Mouse (Mus musculus): Measurements from ENCODE around the gene Vwf. TPM values are rescaled to one million over a fixed set of nuclear protein-coding genes. Genes with fewer than 3 reads are reported as not detected.

The Vwf gene
- polyA plus RNA-seq, 1 experiment from 2014 or later = 21.4 TPM

DNA sequence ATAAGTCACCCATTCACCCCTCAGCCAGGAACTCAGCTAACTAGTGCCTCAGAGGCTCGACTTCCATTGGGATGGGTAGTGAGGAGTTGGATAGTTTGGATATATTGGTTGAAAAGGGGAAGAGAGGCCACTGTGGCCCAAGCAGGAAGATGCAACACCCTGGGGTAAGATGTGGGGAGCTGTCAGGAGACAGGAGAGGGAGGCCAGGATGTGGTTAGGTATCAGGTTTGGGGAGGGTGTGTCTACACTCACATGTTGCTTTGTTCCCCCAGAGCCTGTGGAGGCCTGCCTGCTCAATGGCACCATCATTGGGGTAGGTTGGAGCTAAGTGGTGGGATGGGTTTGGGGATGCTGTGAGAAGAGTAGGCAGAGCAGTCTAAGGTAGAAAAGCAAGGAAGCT is 131.9 kb downstream of the Vwf start:
- Histone ChIP-seq H3K4me2 (no peak overlapping the region), H3K9ac (no peak overlapping the region), H3K9me3 (replicated peaks) (no peaks in the 10 kb centered on the region), H3K27me3 (replicated peaks) (no peaks in the 10 kb centered on the region), H3K4me3 (no peak overlapping the region), H3K36me3 (no peaks in the 10 kb centered on the region), H3K4me1 (replicated peaks) (no peaks in the 10 kb centered on the region), H3K27ac (ENCODE audit: poor library complexity, severe bottlenecking) (no peak overlapping the region)
- no peak for ATAC-seq (ENCODE audit: insufficient number of reproducible peaks, low FRiP score)
- WGBS = 63% methylated on average over 1 of the region's 1 CpGs

- Histone ChIP-seq H3K4me1 (replicated peaks) (no peaks in the 10 kb centered on the region), H3K9me3 (replicated peaks) (no peaks in the 10 kb centered on the region), H3K9ac (no peak overlapping the region), H3K4me3 (no peak overlapping the region), H3K27me3 (replicated peaks) (no peaks in the 10 kb centered on the region), H3K4me2 (no peak overlapping the region), H3K27ac (ENCODE audit: poor library complexity, severe bottlenecking) (no peak overlapping the region), H3K36me3 (no peaks in the 10 kb centered on the region)
- WGBS = 78% methylated on average over 11 of the region's 11 CpGs
- no peak for ATAC-seq (ENCODE audit: insufficient number of reproducible peaks, low FRiP score)
These were observed 134.0 kb downstream of the Vwf start for GRCm38 (mm10) chr6:125680613-125681012.

GRCm38 (mm10) chr6:125685420-125685819 is 138.8 kb downstream of the Vwf start:
- H3K27me3 ChIP-seq (replicated peaks) = peaks cover 32% of the 10 kb centered on the region
- no peak for ATAC-seq (ENCODE audit: insufficient number of reproducible peaks, low FRiP score)
- H3K27ac ChIP-seq (ENCODE audit: poor library complexity, severe bottlenecking) = no peak overlapping the region

DNA sequence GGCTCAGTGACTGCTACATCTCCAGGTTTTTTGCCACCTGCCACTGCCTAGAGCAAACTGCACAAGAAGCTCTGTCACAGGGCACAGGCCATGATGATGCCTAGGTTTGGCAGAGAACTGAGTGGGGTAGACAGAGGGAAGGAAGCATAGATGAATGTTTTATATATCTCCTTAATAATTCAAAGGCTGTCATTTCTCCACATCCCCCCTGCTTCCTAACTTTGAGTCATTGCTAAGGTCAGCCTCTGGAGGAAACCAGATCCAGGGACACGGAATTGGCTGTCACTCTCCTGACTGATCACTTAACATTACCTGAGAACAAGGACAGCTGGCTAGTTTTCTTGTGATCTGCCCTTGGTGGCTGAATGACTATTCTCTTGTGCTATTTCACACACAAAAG is 141.4 kb downstream of the Vwf start:
- Histone ChIP-seq H3K4me2 (no peak overlapping the region), H3K36me3 (no peaks in the 10 kb centered on the region), H3K27ac (ENCODE audit: poor library complexity, severe bottlenecking) (no peak overlapping the region), H3K27me3 (replicated peaks) (peaks cover 41% of the 10 kb centered on the region), H3K4me1 (replicated peaks) (peaks cover 13% of the 10 kb centered on the region), H3K4me3 (no peak overlapping the region), H3K9ac (no peak overlapping the region), H3K9me3 (replicated peaks) (no peaks in the 10 kb centered on the region)
- WGBS = 57% methylated on average over 1 of the region's 1 CpGs
- no peak for ATAC-seq (ENCODE audit: insufficient number of reproducible peaks, low FRiP score)

More at GRCm38 (mm10) chr6:125685420-125685819, 138.8 kb downstream of the Vwf start:
- Histone ChIP-seq H3K9ac (no peak overlapping the region), H3K9me3 (replicated peaks) (no peaks in the 10 kb centered on the region), H3K36me3 (no peaks in the 10 kb centered on the region), H3K4me3 (no peak overlapping the region), H3K4me1 (replicated peaks) (peaks cover 10% of the 10 kb centered on the region), H3K4me2 (no peak overlapping the region)

- Histone ChIP-seq H3K27ac (ENCODE audit: poor library complexity, severe bottlenecking) (no peak within 1 kb of the TSS), H3K9me3 (replicated peaks) (no peaks in the 10 kb centered on the region), H3K36me3 (no peaks in the 10 kb centered on the region), H3K27me3 (replicated peaks) (peaks cover 41% of the 10 kb centered on the region), H3K4me2 (peak within 1 kb of the TSS; percentile 81), H3K4me1 (replicated peaks) (peaks cover 17% of the 10 kb centered on the region), H3K4me3 (peak within 1 kb of the TSS; percentile 40), H3K9ac (peak within 1 kb of the TSS; percentile 40; the same call in 1 of the 2 replicates)
- ATAC-seq (ENCODE audit: insufficient number of reproducible peaks, low FRiP score) = peak; percentile 22; the same call in 1 of the 2 replicates
- 4% methylated on average over 20 of the region's 20 CpGs for WGBS
These were observed 143.6 kb downstream of the Vwf start, which contains the start of gene Ano2 for GRCm38 (mm10) chr6:125690057-125690703. TSS of gene Ano2 (plus strand) at chr6:125690419.

DNA sequence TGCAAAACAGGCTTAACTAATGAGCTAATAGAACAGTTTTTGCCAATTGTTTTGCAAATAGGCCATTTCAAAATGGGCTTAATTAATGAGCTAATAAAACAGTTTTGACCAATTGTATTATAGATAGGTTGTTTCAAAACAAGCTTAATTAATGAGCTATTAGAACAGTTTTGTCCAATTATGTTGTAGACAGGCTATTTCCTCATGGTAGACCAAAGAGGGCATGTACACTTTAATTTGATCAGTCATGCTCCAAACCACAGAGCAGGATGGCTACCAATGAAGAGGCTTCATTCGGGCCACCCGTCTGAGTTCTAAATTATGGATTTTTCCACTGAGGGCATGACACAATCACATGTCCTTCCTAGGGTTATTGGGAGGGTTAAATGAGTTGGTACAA is 154.6 kb downstream of the Vwf start:
- Histone ChIP-seq H3K9ac (no peak overlapping the region), H3K4me3 (no peak overlapping the region), H3K9me3 (replicated peaks) (0 out of 2 replicates have a peak, but pooled peaks cover 4% of the 10 kb centered on the region), H3K27ac (ENCODE audit: poor library complexity, severe bottlenecking) (no peak overlapping the region), H3K36me3 (no peaks in the 10 kb centered on the region), H3K4me1 (replicated peaks) (no peaks in the 10 kb centered on the region), H3K27me3 (replicated peaks) (0 out of 2 replicates have a peak, but pooled peaks cover 4% of the 10 kb centered on the region), H3K4me2 (no peak overlapping the region)
- no peak for ATAC-seq (ENCODE audit: insufficient number of reproducible peaks, low FRiP score)
- 88% methylated on average over 2 of the region's 2 CpGs for WGBS

DNA sequence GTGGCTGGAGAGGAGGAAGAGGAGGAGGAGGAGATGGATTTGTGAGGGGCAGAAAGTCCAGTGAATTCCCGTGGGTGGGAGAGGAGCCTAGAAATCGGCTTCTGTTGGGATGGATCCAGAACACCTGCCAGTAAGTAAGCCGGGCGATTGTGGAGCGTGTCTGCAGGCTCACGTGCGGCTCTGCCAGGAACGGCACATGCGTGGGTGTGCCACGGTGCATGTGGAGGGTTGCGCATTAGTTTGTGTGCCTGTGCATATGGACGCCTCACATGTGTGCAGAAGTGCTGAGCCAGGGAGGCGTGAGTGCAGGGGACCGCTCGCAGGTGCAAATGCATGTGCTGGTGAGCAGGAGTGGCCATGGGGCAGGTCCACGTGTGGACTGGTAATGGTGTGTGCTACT is 164.7 kb downstream of the Vwf start:
- ATAC-seq (ENCODE audit: insufficient number of reproducible peaks, low FRiP score) = 0 out of 2 replicates have a peak, but pooled peaks have one; percentile 25

DNA sequence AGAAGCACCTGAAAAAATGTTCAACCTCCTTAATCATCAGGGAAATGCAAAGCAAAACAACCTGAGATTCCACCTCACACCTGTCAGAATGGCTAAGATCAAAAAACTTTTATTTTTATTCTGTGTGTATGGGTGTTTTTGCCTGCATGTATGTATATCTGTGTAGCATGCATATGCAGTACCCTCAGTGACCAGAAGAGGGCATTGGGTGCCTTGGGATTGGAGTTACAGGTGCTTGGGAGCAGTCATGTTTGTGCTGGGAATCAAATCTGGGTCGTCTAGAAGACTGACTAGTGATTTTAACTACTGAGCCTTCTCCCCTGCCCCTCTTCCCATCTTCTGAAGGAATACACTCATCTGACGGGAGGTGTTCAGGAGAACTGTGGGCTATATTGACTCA is 179.8 kb downstream of the Vwf start:
- 69% methylated on average over 2 of the region's 2 CpGs for WGBS

More for the DNA sequence above, 164.7 kb downstream of the Vwf start:
- Histone ChIP-seq H3K4me3 (no peak overlapping the region), H3K27me3 (replicated peaks) (0 out of 2 replicates have a peak, but pooled peaks cover 4% of the 10 kb centered on the region), H3K36me3 (no peaks in the 10 kb centered on the region), H3K9me3 (replicated peaks) (no peaks in the 10 kb centered on the region; the same call in 1 of the 2 replicates), H3K4me1 (replicated peaks) (no peaks in the 10 kb centered on the region), H3K4me2 (no peak overlapping the region), H3K27ac (ENCODE audit: poor library complexity, severe bottlenecking) (no peak overlapping the region), H3K9ac (no peak overlapping the region)
- WGBS = 83% methylated on average over 16 of the region's 16 CpGs

DNA sequence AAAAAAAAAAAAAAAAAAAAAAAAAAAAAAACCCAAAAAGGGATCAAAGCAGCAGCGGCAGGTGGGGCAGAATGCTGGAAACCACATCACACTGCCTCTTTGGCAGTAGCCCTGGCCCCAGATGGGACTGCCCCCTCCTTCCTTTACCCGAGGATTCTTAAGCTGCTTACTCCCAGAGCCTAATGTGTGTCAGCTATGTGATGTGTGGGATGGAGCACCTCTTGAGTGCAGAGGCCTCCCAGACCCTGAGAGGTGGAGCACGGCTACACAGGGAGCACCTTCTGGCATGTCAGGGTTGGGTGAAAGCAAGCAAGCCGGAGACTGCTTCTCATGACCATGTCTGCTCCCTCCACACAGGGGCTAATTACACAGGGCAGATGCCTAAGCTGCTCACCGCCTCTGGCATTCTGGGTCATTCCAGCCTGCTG is 180.9 kb downstream of the Vwf start:
- Histone ChIP-seq H3K4me3 (no peak overlapping the region), H3K4me1 (replicated peaks) (no peaks in the 10 kb centered on the region), H3K9ac (no peak overlapping the region), H3K4me2 (no peak overlapping the region), H3K27ac (ENCODE audit: poor library complexity, severe bottlenecking) (no peak overlapping the region), H3K27me3 (replicated peaks) (no peaks in the 10 kb centered on the region), H3K9me3 (replicated peaks) (peaks cover 5% of the 10 kb centered on the region; the same call in 1 of the 2 replicates), H3K36me3 (no peaks in the 10 kb centered on the region)
- no peak for ATAC-seq (ENCODE audit: insufficient number of reproducible peaks, low FRiP score)
- 74% methylated on average over 5 of the region's 5 CpGs for WGBS

More for the DNA sequence above, 179.8 kb downstream of the Vwf start:
- ATAC-seq (ENCODE audit: insufficient number of reproducible peaks, low FRiP score) = no peak
- H3K27ac ChIP-seq (ENCODE audit: poor library complexity, severe bottlenecking) = no peak overlapping the region
- H3K9ac ChIP-seq = no peak overlapping the region
- H3K9me3 ChIP-seq (replicated peaks) = peaks cover 5% of the 10 kb centered on the region; the same call in 1 of the 2 replicates
- H3K4me3 ChIP-seq = no peak overlapping the region
- no peaks in the 10 kb centered on the region for H3K27me3 ChIP-seq (replicated peaks)
- H3K4me2 ChIP-seq = no peak overlapping the region
- no peaks in the 10 kb centered on the region for H3K36me3 ChIP-seq
- no peaks in the 10 kb centered on the region for H3K4me1 ChIP-seq (replicated peaks)

GRCm38 (mm10) chr6:125729471-125729870 is 182.9 kb downstream of the Vwf start:
- no peaks in the 10 kb centered on the region for H3K27me3 ChIP-seq (replicated peaks)
- H3K36me3 ChIP-seq = no peaks in the 10 kb centered on the region
- no peak overlapping the region for H3K27ac ChIP-seq (ENCODE audit: poor library complexity, severe bottlenecking)
- no peaks in the 10 kb centered on the region for H3K4me1 ChIP-seq (replicated peaks)
- no peak for ATAC-seq (ENCODE audit: insufficient number of reproducible peaks, low FRiP score)
- no peak overlapping the region for H3K4me2 ChIP-seq
- no peak overlapping the region for H3K4me3 ChIP-seq
- WGBS = 62% methylated on average over 6 of the region's 6 CpGs
- H3K9ac ChIP-seq = no peak overlapping the region
- peaks cover 5% of the 10 kb centered on the region; the same call in 1 of the 2 replicates for H3K9me3 ChIP-seq (replicated peaks)

- no peak overlapping the region for H3K27ac ChIP-seq (ENCODE audit: poor library complexity, severe bottlenecking)
- ATAC-seq (ENCODE audit: insufficient number of reproducible peaks, low FRiP score) = no peak
These were observed 183.5 kb downstream of the Vwf start for GRCm38 (mm10) chr6:125729986-125730535.

More at GRCm38 (mm10) chr6:125729986-125730535, 183.5 kb downstream of the Vwf start:
- Histone ChIP-seq H3K4me1 (replicated peaks) (no peaks in the 10 kb centered on the region), H3K9me3 (replicated peaks) (peaks cover 5% of the 10 kb centered on the region; the same call in 1 of the 2 replicates), H3K27me3 (replicated peaks) (no peaks in the 10 kb centered on the region), H3K4me2 (no peak overlapping the region), H3K36me3 (no peaks in the 10 kb centered on the region), H3K9ac (no peak overlapping the region), H3K4me3 (no peak overlapping the region)
- 73% methylated on average over 11 of the region's 11 CpGs for WGBS
